Mouse (Mus musculus) liver, postnatal 0 days (tissue): ENCODE data around the gene Pakap.

Source experiments
- CTCF ChIP-seq: sonication (generic); IDR thresholded peaks from 2 replicates; pipeline ENCODE4 v1.5.1; 2016; ENCODE audit warnings: antibody characterized with exemption, low read depth
- EP300 ChIP-seq: IDR thresholded peaks from 2 replicates; pipeline ENCODE4 v1.6.1; 2016; ENCODE audit warnings: antibody characterized with exemption, low read depth, mild to moderate bottlenecking

GRCm38 (mm10) chr4:57820839-57821374, 252.9 kb downstream of the Pakap start:
- no peak for TF ChIP-seq EP300
- no peak for TF ChIP-seq CTCF
